Mouse (Mus musculus): ENCODE data around the gene Nrap. TPM values are rescaled to one million over a fixed set of nuclear protein-coding genes. Genes with fewer than 3 reads are reported as not detected.
"Not testable (repeated sequence)": the region's sequence is repeated elsewhere in the genome, so short reads cannot be mapped to it uniquely, and the experiment has no call there.

Nrap gene
- polyA plus RNA-seq, 1 experiment from 2014 or later = 49.4 TPM

- Histone ChIP-seq H3K9ac (ENCODE audit: low read length) (no peak overlapping the region), H3K9me3 (replicated peaks; ENCODE audit: control insufficient read depth, low read length) (no peaks in the 10 kb centered on the region), H3K4me2 (ENCODE audit: low read depth, low read length) (no peak overlapping the region), H3K27ac (ENCODE audit: low read length) (no peak overlapping the region), H3K4me3 (ENCODE audit: low read length) (no peak overlapping the region), H3K4me1 (ENCODE audit: control insufficient read depth, insufficient read depth, low read length) (peaks cover 25% of the 10 kb centered on the region), H3K27me3 (ENCODE audit: control insufficient read depth, insufficient read depth, low read length) (no peaks in the 10 kb centered on the region), H3K36me3 (ENCODE audit: control insufficient read depth, insufficient read depth) (no peaks in the 10 kb centered on the region)
- WGBS = 68% methylated on average over 12 of the region's 12 CpGs
- no peak for ATAC-seq (replicated peaks; ENCODE audit: extremely low read depth, insufficient read depth, low FRiP score)
These were observed 33.5 kb upstream of the Nrap start for GRCm38 (mm10) chr19:56423370-56423769.

DNA sequence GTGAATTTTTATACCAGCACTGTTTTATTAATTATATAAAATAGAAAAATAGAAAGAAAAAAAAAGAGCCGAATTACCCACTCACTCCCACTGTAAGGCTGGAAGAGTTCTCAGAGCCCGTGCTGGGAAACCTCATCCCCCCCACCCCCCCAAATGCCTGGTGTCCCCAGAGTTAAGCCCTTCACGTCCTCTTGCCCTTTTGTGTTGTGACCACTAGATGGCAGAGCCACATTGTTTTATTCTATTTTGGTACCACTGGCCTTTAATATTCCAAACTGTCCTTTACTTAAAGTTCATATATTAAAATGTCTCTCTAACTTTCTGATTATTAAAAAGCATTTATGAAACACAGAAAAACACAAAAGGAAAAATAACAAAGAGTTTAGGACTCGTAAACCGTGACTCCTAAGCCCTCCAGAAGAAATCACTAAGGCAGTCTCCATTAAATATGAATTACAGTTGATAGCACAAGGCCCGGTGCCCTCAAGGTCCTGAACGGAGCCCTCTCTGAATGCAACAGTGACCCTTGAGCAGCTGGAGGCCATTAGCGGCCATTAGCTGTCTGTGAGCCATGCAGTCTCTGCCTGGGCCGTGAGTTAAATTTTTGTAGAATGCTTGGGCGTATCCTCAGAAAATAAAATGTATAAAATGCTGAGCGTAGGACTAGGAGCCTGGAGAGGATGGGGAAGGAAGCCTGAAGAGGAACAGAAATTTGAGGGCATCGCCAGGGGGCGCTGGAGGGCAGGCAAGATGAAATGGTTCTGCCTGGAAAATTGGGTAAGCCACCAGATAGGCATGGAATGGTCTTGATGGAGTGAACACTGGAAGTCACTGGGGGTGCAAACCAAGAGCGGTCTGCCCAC, 32.9 kb upstream of the Nrap start:
- ATAC-seq (replicated peaks; ENCODE audit: extremely low read depth, insufficient read depth, low FRiP score) = 0 out of 2 replicates have a peak, but pooled peaks have one; percentile 15
- no peak overlapping the region for H3K4me3 ChIP-seq (ENCODE audit: low read length)
- 40% methylated on average over 14 of the region's 14 CpGs for WGBS

GRCm38 (mm10) chr19:56420345-56420744, 30.5 kb upstream of the Nrap start:
- no peaks in the 10 kb centered on the region for H3K27me3 ChIP-seq (ENCODE audit: control insufficient read depth, insufficient read depth, low read length)
- no peak overlapping the region for H3K4me3 ChIP-seq (ENCODE audit: low read length)
- ATAC-seq (replicated peaks; ENCODE audit: extremely low read depth, insufficient read depth, low FRiP score) = no peak
- no peaks in the 10 kb centered on the region for H3K36me3 ChIP-seq (ENCODE audit: control insufficient read depth, insufficient read depth)
- WGBS = 85% methylated on average over 3 of the region's 3 CpGs
- H3K27ac ChIP-seq (ENCODE audit: low read length) = no peak overlapping the region
- H3K4me1 ChIP-seq (ENCODE audit: control insufficient read depth, insufficient read depth, low read length) = peaks cover 13% of the 10 kb centered on the region
- H3K4me2 ChIP-seq (ENCODE audit: low read depth, low read length) = no peak overlapping the region
- H3K9ac ChIP-seq (ENCODE audit: low read length) = no peak overlapping the region
- H3K9me3 ChIP-seq (replicated peaks; ENCODE audit: control insufficient read depth, low read length) = no peaks in the 10 kb centered on the region

More for the DNA sequence above, 32.9 kb upstream of the Nrap start:
- Histone ChIP-seq H3K36me3 (ENCODE audit: control insufficient read depth, insufficient read depth) (no peaks in the 10 kb centered on the region), H3K9me3 (replicated peaks; ENCODE audit: control insufficient read depth, low read length) (no peaks in the 10 kb centered on the region), H3K4me2 (ENCODE audit: low read depth, low read length) (no peak overlapping the region), H3K27ac (ENCODE audit: low read length) (peak overlapping the region; percentile 73), H3K9ac (ENCODE audit: low read length) (0 out of 2 replicates have a peak overlapping the region, but pooled peaks have one; percentile 25), H3K27me3 (ENCODE audit: control insufficient read depth, insufficient read depth, low read length) (no peaks in the 10 kb centered on the region), H3K4me1 (ENCODE audit: control insufficient read depth, insufficient read depth, low read length) (peaks cover 27% of the 10 kb centered on the region)

DNA sequence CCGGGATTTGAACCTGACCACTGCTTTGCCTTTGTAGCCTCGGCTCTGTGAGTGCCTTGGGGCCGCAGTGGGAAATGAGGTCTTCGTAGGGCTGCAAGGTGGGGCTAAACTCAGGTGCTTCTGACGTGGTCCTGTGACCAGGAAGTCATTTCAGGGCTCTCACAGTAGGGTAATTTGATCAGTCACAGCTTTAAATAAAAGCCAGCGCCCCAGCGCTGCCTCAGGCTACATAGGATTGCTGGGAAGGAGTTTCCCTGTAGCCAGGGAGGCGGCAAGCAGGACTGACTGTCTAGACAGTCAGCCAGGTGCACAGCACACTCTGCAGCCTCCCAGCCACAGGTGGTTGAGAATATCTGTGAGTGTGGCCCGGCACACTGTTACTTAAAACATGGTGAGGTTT, 29.6 kb upstream of the Nrap start:
- Histone ChIP-seq H3K4me1 (ENCODE audit: control insufficient read depth, insufficient read depth, low read length) (peaks cover 10% of the 10 kb centered on the region), H3K27ac (ENCODE audit: low read length) (no peak overlapping the region), H3K9me3 (replicated peaks; ENCODE audit: control insufficient read depth, low read length) (no peaks in the 10 kb centered on the region), H3K27me3 (ENCODE audit: control insufficient read depth, insufficient read depth, low read length) (no peaks in the 10 kb centered on the region), H3K4me2 (ENCODE audit: low read depth, low read length) (no peak overlapping the region), H3K4me3 (ENCODE audit: low read length) (no peak overlapping the region), H3K9ac (ENCODE audit: low read length) (no peak overlapping the region), H3K36me3 (ENCODE audit: control insufficient read depth, insufficient read depth) (no peaks in the 10 kb centered on the region)
- ATAC-seq (replicated peaks; ENCODE audit: extremely low read depth, insufficient read depth, low FRiP score) = no peak
- 75% methylated on average over 9 of the region's 9 CpGs for WGBS

DNA sequence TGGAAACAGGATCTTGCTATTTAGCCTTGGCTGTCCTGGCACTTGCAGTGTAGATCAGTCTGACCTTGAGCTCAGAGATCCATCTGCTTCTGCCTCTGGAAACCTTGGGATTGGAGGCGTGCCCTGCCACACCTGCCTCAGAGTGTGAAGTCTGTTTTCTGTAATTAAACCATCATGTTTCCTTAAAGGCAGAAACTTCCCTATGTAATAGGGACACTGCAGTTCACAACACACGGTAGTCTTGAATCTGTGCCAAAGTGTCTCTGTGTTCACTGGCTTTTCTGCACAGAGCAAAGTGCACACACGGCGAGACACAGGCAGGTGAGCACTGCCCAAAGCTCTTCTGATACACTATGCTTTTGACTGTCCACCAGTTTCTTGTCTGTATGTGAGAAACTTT, 28.6 kb upstream of the Nrap start:
- ATAC-seq (replicated peaks; ENCODE audit: extremely low read depth, insufficient read depth, low FRiP score) = no peak
- Histone ChIP-seq H3K27ac (ENCODE audit: low read length) (no peak overlapping the region), H3K36me3 (ENCODE audit: control insufficient read depth, insufficient read depth) (no peaks in the 10 kb centered on the region), H3K9ac (ENCODE audit: low read length) (no peak overlapping the region), H3K4me3 (ENCODE audit: low read length) (no peak overlapping the region), H3K9me3 (replicated peaks; ENCODE audit: control insufficient read depth, low read length) (no peaks in the 10 kb centered on the region), H3K4me2 (ENCODE audit: low read depth, low read length) (no peak overlapping the region), H3K27me3 (ENCODE audit: control insufficient read depth, insufficient read depth, low read length) (no peaks in the 10 kb centered on the region), H3K4me1 (ENCODE audit: control insufficient read depth, insufficient read depth, low read length) (peaks cover 6% of the 10 kb centered on the region)
- 69% methylated on average over 4 of the region's 4 CpGs for WGBS

GRCm38 (mm10) chr19:56409884-56410283, 20.0 kb upstream of the Nrap start:
- not testable (repeated sequence) for H3K9ac ChIP-seq (ENCODE audit: low read length); H3K9me3 ChIP-seq (replicated peaks; ENCODE audit: control insufficient read depth, low read length); H3K27ac ChIP-seq (ENCODE audit: low read length); H3K27me3 ChIP-seq (ENCODE audit: control insufficient read depth, insufficient read depth, low read length); H3K4me1 ChIP-seq (ENCODE audit: control insufficient read depth, insufficient read depth, low read length); H3K4me3 ChIP-seq (ENCODE audit: low read length); H3K4me2 ChIP-seq (ENCODE audit: low read depth, low read length); ATAC-seq (replicated peaks; ENCODE audit: extremely low read depth, insufficient read depth, low FRiP score)
- H3K36me3 ChIP-seq (ENCODE audit: control insufficient read depth, insufficient read depth) = peaks cover 23% of the 10 kb centered on the region
- WGBS = 92% methylated on average over 4 of the region's 4 CpGs

DNA sequence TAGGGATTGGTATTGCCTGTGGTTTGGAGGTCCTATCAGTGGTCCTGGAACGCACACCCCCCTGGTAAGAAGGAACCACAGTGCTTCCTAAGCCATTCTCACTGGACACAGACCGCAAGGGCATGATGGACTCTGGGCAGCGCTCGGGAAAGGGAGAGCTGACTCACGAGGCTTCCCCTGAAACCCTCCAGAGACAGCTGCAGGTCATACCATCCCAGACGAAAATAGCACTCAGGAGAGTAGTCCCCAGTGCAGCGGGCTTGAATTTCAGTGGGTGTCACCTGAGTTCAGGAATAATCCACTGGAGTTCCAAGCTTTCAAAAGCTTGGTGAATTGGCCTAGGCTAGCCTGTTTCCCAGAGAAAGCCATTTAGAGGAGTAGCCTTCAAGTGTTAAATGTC, 16.7 kb upstream of the Nrap start:
- no peak overlapping the region for H3K9ac ChIP-seq (ENCODE audit: low read length)
- H3K4me3 ChIP-seq (ENCODE audit: low read length) = no peak overlapping the region
- H3K4me1 ChIP-seq (ENCODE audit: control insufficient read depth, insufficient read depth, low read length) = peaks cover 4% of the 10 kb centered on the region
- H3K9me3 ChIP-seq (replicated peaks; ENCODE audit: control insufficient read depth, low read length) = no peaks in the 10 kb centered on the region
- H3K27ac ChIP-seq (ENCODE audit: low read length) = 0 out of 2 replicates have a peak overlapping the region, but pooled peaks have one; percentile 5
- H3K36me3 ChIP-seq (ENCODE audit: control insufficient read depth, insufficient read depth) = peaks cover 28% of the 10 kb centered on the region
- ATAC-seq (replicated peaks; ENCODE audit: extremely low read depth, insufficient read depth, low FRiP score) = peak; percentile 37; the same call in 1 of the 2 replicates
- no peak overlapping the region for H3K4me2 ChIP-seq (ENCODE audit: low read depth, low read length)
- WGBS = 60% methylated on average over 7 of the region's 7 CpGs
- no peaks in the 10 kb centered on the region for H3K27me3 ChIP-seq (ENCODE audit: control insufficient read depth, insufficient read depth, low read length)

DNA sequence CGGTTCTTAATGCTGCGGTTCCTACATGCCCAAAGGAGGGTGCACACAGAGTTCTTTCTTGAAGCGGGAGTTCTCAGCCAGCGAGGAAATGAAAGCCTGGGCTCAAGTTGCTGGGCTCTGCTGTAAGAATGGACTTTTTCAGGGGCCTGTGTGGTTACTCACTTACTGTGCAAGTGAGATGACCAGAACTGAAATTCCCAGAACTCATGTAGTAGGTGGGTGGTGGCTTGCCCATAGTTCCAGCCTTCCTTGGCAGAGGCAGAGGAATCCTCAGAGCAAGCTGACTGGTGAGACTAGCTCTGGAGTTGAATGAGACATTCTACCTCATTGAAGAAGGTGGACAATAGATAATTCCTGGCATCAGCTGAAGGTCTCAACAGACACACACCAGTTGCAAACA, 16.0 kb upstream of the Nrap start:
- Histone ChIP-seq H3K9me3 (replicated peaks; ENCODE audit: control insufficient read depth, low read length) (no peaks in the 10 kb centered on the region), H3K27me3 (ENCODE audit: control insufficient read depth, insufficient read depth, low read length) (no peaks in the 10 kb centered on the region), H3K36me3 (ENCODE audit: control insufficient read depth, insufficient read depth) (peaks cover 28% of the 10 kb centered on the region), H3K9ac (ENCODE audit: low read length) (no peak overlapping the region), H3K4me3 (ENCODE audit: low read length) (no peak overlapping the region), H3K4me2 (ENCODE audit: low read depth, low read length) (no peak overlapping the region), H3K4me1 (ENCODE audit: control insufficient read depth, insufficient read depth, low read length) (peaks cover 4% of the 10 kb centered on the region), H3K27ac (ENCODE audit: low read length) (no peak overlapping the region)
- ATAC-seq (replicated peaks; ENCODE audit: extremely low read depth, insufficient read depth, low FRiP score) = no peak
- WGBS = 96% methylated on average over 4 of the region's 4 CpGs

- no peak for ATAC-seq (replicated peaks; ENCODE audit: extremely low read depth, insufficient read depth, low FRiP score)
- Histone ChIP-seq H3K4me3 (ENCODE audit: low read length) (no peak overlapping the region), H3K4me1 (ENCODE audit: control insufficient read depth, insufficient read depth, low read length) (peaks cover 16% of the 10 kb centered on the region), H3K27me3 (ENCODE audit: control insufficient read depth, insufficient read depth, low read length) (no peaks in the 10 kb centered on the region), H3K9ac (ENCODE audit: low read length) (no peak overlapping the region), H3K36me3 (ENCODE audit: control insufficient read depth, insufficient read depth) (peaks cover 12% of the 10 kb centered on the region), H3K4me2 (ENCODE audit: low read depth, low read length) (no peak overlapping the region), H3K27ac (ENCODE audit: low read length) (no peak overlapping the region), H3K9me3 (replicated peaks; ENCODE audit: control insufficient read depth, low read length) (no peaks in the 10 kb centered on the region)
- WGBS = 86% methylated on average over 6 of the region's 6 CpGs
These were observed 12.0 kb upstream of the Nrap start for GRCm38 (mm10) chr19:56401864-56402263.
